Mouse (Mus musculus) ES-E14 (cell line): Measurements from ENCODE around the gene Inpp4b.

Experiments used
- CHD2 ChIP-seq: IDR thresholded peaks from 2 replicates; pipeline ENCODE4 v1.6.1; 2014; ENCODE audit warnings: mild to moderate bottlenecking, low read depth, low read length, inconsistent platforms
- HCFC1 ChIP-seq: IDR thresholded peaks from 2 replicates; pipeline ENCODE4 v1.6.1; 2012; ENCODE audit warnings: low read length, inconsistent platforms, borderline replicate concordance; ENCODE audit not compliant: insufficient read depth
- MAFK ChIP-seq: IDR thresholded peaks from 2 replicates; pipeline ENCODE4 v1.6.1; 2014; ENCODE audit warnings: mild to moderate bottlenecking, low read depth, low read length, inconsistent platforms; ENCODE audit not compliant: insufficient read depth
- ZC3H11A ChIP-seq: IDR thresholded peaks from 2 replicates; pipeline ENCODE4 v1.6.1; 2012; ENCODE audit warnings: low read depth, mild to moderate bottlenecking, inconsistent platforms, low read length, borderline replicate concordance
- ZNF384 ChIP-seq: IDR thresholded peaks from 2 replicates; pipeline ENCODE4 v1.6.1; 2012; ENCODE audit warnings: low read depth, low read length, inconsistent platforms

GRCm38 (mm10) chr8:81953101-81953500 lies 610.7 kb downstream of the Inpp4b start:
- TF ChIP-seq CHD2, result no peak
- no peak for TF ChIP-seq MAFK
- TF ChIP-seq HCFC1, result no peak
- no peak for TF ChIP-seq ZNF384
- TF ChIP-seq ZC3H11A, result no peak
